Mouse (Mus musculus) subcutaneous adipose tissue, adult 2 months (tissue): ENCODE data around the gene Nubp2. TPM values are rescaled to one million over a fixed set of nuclear protein-coding genes. Genes with fewer than 3 reads are reported as not detected.

ENCODE experiments used
- polyA plus RNA-seq: library from polyadenylated mRNA; depleted of rRNA; stranded (reverse); fragments of >200 nt; gene quantifications from 2 replicates; pipeline ENCODE4 v1.2.3, GENCODE M21; 2012; ENCODE audit warnings: low replicate concordance; rRNA removed

The Nubp2 gene
- 32.7 and 38.4 TPM in 2 replicates for polyA plus RNA-seq

DNA sequence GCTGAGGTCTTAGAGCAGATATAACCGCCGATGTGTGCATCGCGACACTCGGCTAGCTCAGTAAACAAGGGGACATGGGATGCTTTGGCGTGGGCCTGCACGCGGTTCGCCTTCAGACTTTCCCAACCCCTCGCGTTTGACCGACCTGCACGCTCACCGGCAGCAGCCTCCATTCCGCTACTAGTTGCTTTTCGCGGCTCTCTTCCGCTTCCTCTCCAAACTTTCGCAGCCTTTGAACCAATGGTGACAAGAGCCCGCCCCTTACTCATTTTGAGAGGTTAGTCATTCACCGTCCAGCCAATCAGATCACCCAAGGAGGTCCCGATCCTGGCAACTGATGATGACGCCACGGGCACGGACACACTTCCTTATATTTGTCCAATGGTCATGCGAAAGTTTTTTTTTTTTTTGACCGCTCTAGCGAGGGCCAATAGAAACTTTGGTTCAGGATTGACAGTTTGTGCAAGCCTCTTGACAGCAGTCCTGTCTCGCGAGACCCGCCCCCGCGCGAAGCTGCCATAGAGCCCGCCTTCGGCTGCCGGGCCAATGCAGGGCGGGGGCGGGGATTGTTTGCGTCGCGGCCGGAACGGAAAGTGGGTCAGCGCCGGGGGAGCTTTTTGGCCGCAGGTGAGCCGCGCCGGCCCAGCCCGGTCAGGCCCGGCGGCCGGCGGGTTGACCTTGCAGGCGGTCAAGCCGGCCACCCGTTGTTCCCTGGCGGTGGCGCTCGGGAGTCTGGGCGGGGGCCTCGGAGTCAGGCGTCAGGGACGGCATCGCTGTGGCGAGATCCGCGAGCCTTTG lies at the start of gene Nubp2, which contains the start of gene Spsb3:
Gene Nubp2, minus strand, starts transcription at position 216 of the 798 bp plus-strand sequence.
Gene Spsb3, plus strand, starts transcription at position 510 of the 798 bp plus-strand sequence.

GRCm38 (mm10) chr17:24896241-24896992 lies 10.3 kb upstream of the Nubp2 start, which contains the start of gene Nme3:
TSS of gene Nme3 (plus strand) at chr17:24896500.

DNA sequence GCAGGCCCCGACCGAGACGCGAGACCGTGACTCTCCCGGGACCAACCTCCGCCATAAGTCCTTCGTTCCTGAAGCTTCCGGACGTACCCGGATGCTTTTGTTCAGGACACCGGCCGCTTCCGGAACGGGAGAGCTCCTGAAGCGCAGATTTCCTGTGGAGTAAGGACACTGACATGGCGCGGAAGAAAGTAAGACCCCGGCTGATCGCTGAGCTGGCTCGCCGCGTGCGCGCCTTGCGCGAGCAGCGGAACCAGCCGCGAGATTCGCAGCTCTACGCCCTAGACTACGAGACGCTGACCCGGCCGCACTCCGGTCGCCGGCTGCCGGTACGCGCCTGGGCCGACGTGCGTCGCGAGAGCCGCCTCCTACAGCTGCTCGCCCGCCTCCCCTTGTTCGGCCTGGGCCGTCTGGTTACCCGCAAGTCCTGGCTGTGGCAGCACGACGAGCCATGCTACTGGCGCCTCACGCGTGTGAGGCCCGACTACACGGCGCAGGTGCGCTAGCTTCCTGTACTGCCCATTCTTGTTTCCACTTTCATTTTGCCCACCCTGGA lies 8.9 kb upstream of the Nubp2 start, which contains the start of the genes Eme2 and Mrps34:
Gene Eme2, minus strand, starts transcription at position 93 of the 553 bp plus-strand sequence.
Gene Mrps34, plus strand, starts transcription at position 122 of the 553 bp plus-strand sequence.

DNA sequence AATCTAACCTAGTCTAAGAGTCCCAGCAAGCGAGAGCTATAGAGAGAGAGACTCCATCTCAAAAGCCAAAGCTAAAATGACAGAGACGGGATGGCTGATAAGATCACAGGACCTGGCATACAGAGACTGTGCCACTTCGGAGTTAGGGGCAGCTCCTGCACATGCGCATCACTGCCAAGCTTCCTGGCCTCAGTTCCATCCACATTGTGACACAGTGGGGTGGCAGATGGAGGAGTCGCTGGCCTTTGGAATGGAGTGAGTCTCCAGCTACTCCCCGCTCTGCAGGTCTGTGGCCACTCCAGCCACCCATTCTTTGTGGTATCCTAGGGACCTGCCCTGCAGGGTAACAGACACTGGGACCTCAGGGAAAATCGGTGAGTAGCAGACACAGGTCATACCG lies 20.4 kb downstream of the Nubp2 start, which contains the start of gene Igfals:
Gene Igfals, plus strand, starts transcription at position 222 of the 400 bp plus-strand sequence.

GRCm38 (mm10) chr17:24850065-24850772 lies 35.9 kb downstream of the Nubp2 start, which contains the start of gene Fahd1:
TSS of gene Fahd1 (minus strand) at chr17:24850364.

GRCm38 (mm10) chr17:24839842-24840241 lies 46.3 kb downstream of the Nubp2 start, which contains the start of gene Hagh:
TSS of gene Hagh (plus strand) at chr17:24840143.

Other genes starting within 250 kb of the Nubp2 start
- gene Slc9a3r2, start 236.0 kb downstream of the Nubp2 start, polyA plus RNA-seq = 159 and 182 TPM in 2 replicates
- gene Npw, start 227.9 kb downstream of the Nubp2 start, polyA plus RNA-seq = 0.75 and 0.93 TPM in 2 replicates
- 59.9 and 96.8 TPM in 2 replicates for gene Zfp598, start 216.7 kb downstream of the Nubp2 start, polyA plus RNA-seq
- 0.24 and 0.55 TPM in 2 replicates for gene Syngr3, start 196.4 kb downstream of the Nubp2 start, polyA plus RNA-seq
- gene Gfer, start 190.2 kb downstream of the Nubp2 start, polyA plus RNA-seq = 32.2 and 33.0 TPM in 2 replicates
- 7.8 and 11.2 TPM in 2 replicates for gene Noxo1, start 190.1 kb downstream of the Nubp2 start, polyA plus RNA-seq
- 62.3 and 93.0 TPM in 2 replicates for gene Tbl3, start 178.7 kb downstream of the Nubp2 start, polyA plus RNA-seq
- 0.13 and 0.19 TPM in 2 replicates for gene Rnf151, start 168.3 kb downstream of the Nubp2 start, polyA plus RNA-seq
- 1,499 and 4,382 TPM in 2 replicates for gene Rps2, start 168.2 kb downstream of the Nubp2 start, polyA plus RNA-seq
- gene Ndufb10, start 161.9 kb downstream of the Nubp2 start, polyA plus RNA-seq = 368 and 449 TPM in 2 replicates
- 0.15 and 0.24 TPM in 2 replicates for gene Rpl3l, start 158.5 kb downstream of the Nubp2 start, polyA plus RNA-seq
- gene Msrb1, start 149.7 kb downstream of the Nubp2 start, polyA plus RNA-seq = 104 and 170 TPM in 2 replicates
- 0.80 and 5.6 TPM in 2 replicates for gene Hs3st6, start 133.4 kb downstream of the Nubp2 start, polyA plus RNA-seq
- gene Meiob, start 82.1 kb downstream of the Nubp2 start, polyA plus RNA-seq = 0.10 TPM in 1 of 2 replicates, not detected in the other
- 97.3 and 196 TPM in 2 replicates for gene Hagh, start 46.2 kb downstream of the Nubp2 start, polyA plus RNA-seq
- gene Fahd1, start 36.0 kb downstream of the Nubp2 start, polyA plus RNA-seq = 10.9 and 14.8 TPM in 2 replicates
- gene Igfals, start 20.4 kb downstream of the Nubp2 start, polyA plus RNA-seq = 50.0 and 143 TPM in 2 replicates
- gene Spsb3, start 294 bp upstream of the Nubp2 start, polyA plus RNA-seq = 53.0 and 84.0 TPM in 2 replicates
- 30.9 and 44.6 TPM in 2 replicates for gene Eme2, start 8.7 kb upstream of the Nubp2 start, polyA plus RNA-seq
- gene Mrps34, start 8.8 kb upstream of the Nubp2 start, polyA plus RNA-seq = 141 and 210 TPM in 2 replicates
- 39.5 and 77.7 TPM in 2 replicates for gene Nme3, start 10.2 kb upstream of the Nubp2 start, polyA plus RNA-seq
- 103 and 150 TPM in 2 replicates for gene Mapk8ip3, start 50.6 kb upstream of the Nubp2 start, polyA plus RNA-seq
- gene Jpt2, start 74.3 kb upstream of the Nubp2 start, polyA plus RNA-seq = 33.2 and 36.8 TPM in 2 replicates
- 18.4 and 29.4 TPM in 2 replicates for gene Cramp1l, start 129.4 kb upstream of the Nubp2 start, polyA plus RNA-seq
- 14.3 and 23.1 TPM in 2 replicates for gene Ift140, start 129.7 kb upstream of the Nubp2 start, polyA plus RNA-seq
- gene Tmem204, start 197.2 kb upstream of the Nubp2 start, polyA plus RNA-seq = 53.5 and 71.2 TPM in 2 replicates
- gene Telo2, start 229.6 kb upstream of the Nubp2 start, polyA plus RNA-seq = 15.3 and 43.8 TPM in 2 replicates
- 0.11 TPM in 1 of 2 replicates, not detected in the other for gene Ptx4, start 234.4 kb upstream of the Nubp2 start, polyA plus RNA-seq
- gene Clcn7, start 247.0 kb upstream of the Nubp2 start, polyA plus RNA-seq = 42.8 and 52.6 TPM in 2 replicates